Comparison of ENCODE assay signal across 32 mouse cellular contexts in the genomic region with DNA sequence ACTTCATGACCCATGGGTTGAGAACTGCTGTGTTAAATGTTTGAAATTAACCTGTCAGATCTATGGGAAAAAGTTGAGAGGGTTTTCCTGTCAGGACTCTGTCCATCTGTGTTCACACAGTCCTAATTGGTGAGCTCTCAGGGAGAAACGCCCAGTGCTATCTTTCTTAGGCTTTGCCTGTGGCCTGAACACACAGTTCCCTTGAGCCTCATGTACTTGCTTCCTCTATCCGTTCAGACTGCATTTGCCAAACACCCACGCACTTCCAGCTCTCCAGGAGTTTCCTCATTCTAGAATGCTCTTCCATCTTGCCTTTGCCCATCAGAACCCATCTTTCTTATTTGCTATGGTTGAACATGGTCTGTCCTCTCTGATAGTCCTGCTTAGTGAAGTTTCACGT. TPM values are rescaled to one million over a fixed set of nuclear protein-coding genes. Genes with fewer than 3 reads are reported as not detected.
DNase-seq lines count a peak whose midpoint lies in the region; ATAC-seq and TF ChIP-seq lines count a peak whose summit lies in the region.
"Had no signal": no experiment of that assay in that cellular context is flagged by ENCODE, and none has a peak within 500 bp of the region (broad histone marks: within the 10 kb centered on the region; RNA-seq: fewer than 3 reads in every experiment).

No protein-coding gene starts in this region.

- H3K4me3 ChIP-seq in heart, embryonic 10.5 days = no peak overlapping the region
- H3K4me3 ChIP-seq in heart, postnatal 0 days (ENCODE audit: low read depth, low read length) = no peak overlapping the region
- H3K4me3 ChIP-seq in midbrain, embryonic 10.5 days = no peak overlapping the region
- H3K4me3 ChIP-seq: heart, embryonic 15.5 days; limb, embryonic 10.5 days; limb, embryonic 15.5 days; myocyte; neural tube, embryonic 12.5 days had no signal

- 65% methylated on average over 4 of the region's 4 CpGs for WGBS in heart, embryonic 10.5 days
- WGBS in heart, postnatal 0 days = 59% methylated on average over 4 of the region's 4 CpGs
- WGBS in midbrain, embryonic 10.5 days = 89% methylated on average over 4 of the region's 4 CpGs

- no peak for TF ChIP-seq CTCF in heart, postnatal 0 days (IDR thresholded peaks at IDR 0.05; ENCODE audit: low read depth)

- H3K27ac ChIP-seq in heart, embryonic 10.5 days = no peak overlapping the region
- no peak overlapping the region for H3K27ac ChIP-seq in heart, postnatal 0 days (ENCODE audit: low read depth)
- no peak overlapping the region for H3K27ac ChIP-seq in midbrain, embryonic 10.5 days (replicated peaks)
- H3K27ac ChIP-seq: heart, embryonic 15.5 days; limb, embryonic 10.5 days; limb, embryonic 15.5 days; liver, embryonic 14.5 days; neural tube, embryonic 12.5 days; stomach, postnatal 0 days had no signal

- no peak for ATAC-seq in heart, postnatal 0 days (ENCODE audit: insufficient read depth, low read depth)
- ATAC-seq: activated CD4-positive, CD25-positive, alpha-beta regulatory T cell, adult 4 months; CD4-positive, CD25-positive, alpha-beta regulatory T cell, adult 4 months; forebrain, embryonic 14.5 days; hindbrain, embryonic 16.5 days; midbrain, embryonic 16.5 days had no signal

- no peak for TF ChIP-seq EP300 in heart, postnatal 0 days (IDR thresholded peaks at IDR 0.05; ENCODE audit: low read depth)

- no peaks in the 10 kb centered on the region for H3K27me3 ChIP-seq in heart, embryonic 10.5 days (ENCODE audit: insufficient read depth, poor library complexity, severe bottlenecking)
- no peaks in the 10 kb centered on the region for H3K27me3 ChIP-seq in heart, postnatal 0 days (ENCODE audit: control insufficient read depth, insufficient read depth, low read length)
- H3K27me3 ChIP-seq in midbrain, embryonic 10.5 days (ENCODE audit: low read depth, poor library complexity, severe bottlenecking) = no peaks in the 10 kb centered on the region
- H3K27me3 ChIP-seq: heart, embryonic 15.5 days; limb, embryonic 15.5 days; neural tube, embryonic 12.5 days had no signal

- H3K9me3 ChIP-seq in heart, embryonic 10.5 days = no peaks in the 10 kb centered on the region
- H3K9me3 ChIP-seq in heart, postnatal 0 days (replicated peaks; ENCODE audit: control insufficient read depth, low read length) = no peaks in the 10 kb centered on the region
- no peaks in the 10 kb centered on the region for H3K9me3 ChIP-seq in midbrain, embryonic 10.5 days (replicated peaks)
- H3K9me3 ChIP-seq: heart, embryonic 15.5 days; limb, embryonic 10.5 days; limb, embryonic 15.5 days; neural tube, embryonic 12.5 days had no signal

- no peaks in the 10 kb centered on the region for H3K4me1 ChIP-seq in heart, embryonic 10.5 days
- 0 out of 2 replicates have a peak, but pooled peaks cover 4% of the 10 kb centered on the region for H3K4me1 ChIP-seq in heart, postnatal 0 days (ENCODE audit: control insufficient read depth, insufficient read depth)
- H3K4me1 ChIP-seq in midbrain, embryonic 10.5 days = peaks cover 12% of the 10 kb centered on the region; the same call in 1 of the 2 replicates
- H3K4me1 ChIP-seq: heart, embryonic 15.5 days; limb, embryonic 10.5 days had no signal

- H3K9ac ChIP-seq in heart, postnatal 0 days (replicated peaks; ENCODE audit: low read depth, low read length) = no peak overlapping the region
- H3K9ac ChIP-seq: heart, embryonic 15.5 days; limb, embryonic 15.5 days; liver, embryonic 14.5 days; neural tube, embryonic 12.5 days had no signal

- H3K4me2 ChIP-seq in heart, postnatal 0 days (ENCODE audit: low read depth, low read length) = no peak overlapping the region
- H3K4me2 ChIP-seq: heart, embryonic 15.5 days; limb, embryonic 15.5 days; midbrain, embryonic 11.5 days; neural tube, embryonic 12.5 days had no signal

- DNase-seq in heart, adult 18-20 months = peak; percentile 38 to 57
- no peak for DNase-seq in heart, embryonic 10.5 days (ENCODE audit: low spot score)
- peak; percentile 31 for DNase-seq in MEL-GATA-1-ER (ENCODE audit: extremely low read depth, low read depth)
- DNase-seq in heart, postnatal 0 days (ENCODE audit: low spot score) = peak; percentile 27
- peak; percentile 45 for DNase-seq in skeletal muscle tissue, adult 2 months (ENCODE audit: low read depth, low spot score)
- DNase-seq in thymus, postnatal 10 days (ENCODE audit: low spot score in 2 of 2) = no peak
- DNase-seq in midbrain, embryonic 10.5 days (ENCODE audit: low spot score) = no peak
- DNase-seq: adrenal gland, adult 8-10 months; cerebellum, adult 9-10 months; cerebellum, postnatal 36 days; kidney, adult 18-20 months; kidney, postnatal 4 days; lung, adult 2 months; lung, postnatal 14 days; right cerebral cortex, adult 18-20 months; thymus, adult 18-20 months; thymus, postnatal 36 days had no signal

- H3K36me3 ChIP-seq in heart, embryonic 10.5 days = no peaks in the 10 kb centered on the region
- no peaks in the 10 kb centered on the region for H3K36me3 ChIP-seq in heart, postnatal 0 days (replicated peaks; ENCODE audit: control insufficient read depth, insufficient read depth, low read length)
- H3K36me3 ChIP-seq in midbrain, embryonic 10.5 days = no peaks in the 10 kb centered on the region
- H3K36me3 ChIP-seq: heart, embryonic 15.5 days; limb, embryonic 10.5 days; limb, embryonic 15.5 days; neural tube, embryonic 12.5 days had no signal

RNA-seq across cellular contexts. Expression of gene Atg4a-ps, which starts 2.6 kb away (rescaled TPM):
- total RNA-seq in heart, adult 18-20 months (2021) = 1 to 10 TPM in 1 of 2 experiments, not detected in 1; 2.2 TPM
- polyA plus RNA-seq in heart, embryonic 10.5 days (2016; fragmentation: Nextera tagmentation; extraction: Ambion mirVana) = 0.14 and 0.15 TPM in 2 replicates
- not detected in 2 replicates for total RNA-seq in heart, postnatal 0 days (2014; rRNA removed; ENCODE audit: low replicate concordance)
- 0.07 and 0.10 TPM in 2 replicates for polyA plus RNA-seq in heart, postnatal 0 days (2015; fragmentation: Nextera tagmentation; extraction: Ambion mirVana)
- 0.10 and 0.11 TPM in 2 replicates for polyA plus RNA-seq in midbrain, embryonic 10.5 days (2016; fragmentation: Nextera tagmentation; extraction: Ambion mirVana)
- polyA plus RNA-seq: hindbrain, embryonic 11.5 days; limb, embryonic 10.5 days; lung, adult 2 months; neural tube, embryonic 12.5 days; spleen, adult 2 months had no signal

Comparison
In these comparisons a context has a peak if more than half of its experiments do, and no peak if none do; other contexts are left out.
1. DNase-seq: peak in heart, adult 18-20 months (2 of 2), MEL-GATA-1-ER (single experiment), heart, postnatal 0 days (single experiment) and skeletal muscle tissue, adult 2 months (single experiment); none in heart, embryonic 10.5 days (single experiment), thymus, postnatal 10 days (0 of 2) and midbrain, embryonic 10.5 days (single experiment).